Mouse (Mus musculus): ENCODE results near the gene Ank3. TPM values are rescaled to one million over a fixed set of nuclear protein-coding genes. Genes with fewer than 3 reads are reported as not detected.

Gene Ank3
- total and polyA plus RNA-seq, 3 experiments: 3.2 to 6.7 TPM; not detected in 1

DNA sequence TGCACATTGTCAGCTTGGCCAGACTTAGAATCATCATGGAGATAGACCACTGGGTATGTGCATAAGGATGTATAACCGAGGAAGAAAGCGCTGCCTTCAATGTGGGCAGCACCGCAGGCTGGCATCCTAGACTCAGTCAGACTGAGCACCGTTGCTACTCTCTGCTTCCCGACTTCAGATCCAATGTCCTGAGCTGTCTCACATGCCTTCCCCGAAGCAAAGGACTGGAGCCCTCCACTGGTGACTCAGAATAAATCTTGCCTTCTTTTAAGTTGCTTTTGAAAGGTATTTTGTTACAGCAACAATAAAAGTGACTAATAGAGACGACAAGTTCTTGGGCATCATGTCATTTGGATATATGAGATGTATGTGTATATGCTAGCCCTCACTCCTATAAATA lies 55.9 kb downstream of the Ank3 start:
- Histone ChIP-seq H3K79me2 (ENCODE audit: control insufficient read depth, insufficient read depth, low read length, poor library complexity) (no peaks in the 10 kb centered on the region), H3K27ac (ENCODE audit: control insufficient read depth, low read depth, low read length) (no peak overlapping the region), H3K36me3 (ENCODE audit: control insufficient read depth in 1 of 2, insufficient read depth in 2 of 2, low read length in 2 of 2) (no peaks in the 10 kb centered on the region), H3K9me3 (replicated peaks; ENCODE audit: insufficient read depth, low read length) (no peaks in the 10 kb centered on the region), H3K4me3 (ENCODE audit: control insufficient read depth in 1 of 2, insufficient read depth in 1 of 2, low read depth in 2 of 2, low read length in 2 of 2) (no peak overlapping the region), H3K9ac (ENCODE audit: control insufficient read depth, low read depth, low read length, poor library complexity, severe bottlenecking) (no peak overlapping the region), H3K4me1 (ENCODE audit: control insufficient read depth in 1 of 2, insufficient read depth in 2 of 2, low read length in 2 of 2) (no peaks in the 10 kb centered on the region), H3K27me3 (ENCODE audit: control insufficient read depth in 1 of 2, insufficient read depth in 2 of 2, low read length in 2 of 2) (no peaks in the 10 kb centered on the region; a peak in 1 of 4 replicates)
- DNase-seq (ENCODE audit: low read depth, low spot score): no peak
- TF ChIP-seq NRF1 (IDR thresholded peaks at IDR 0.05; ENCODE audit: insufficient read depth, low read depth, low read length, poor library complexity, severe bottlenecking) (no peak), MAZ (IDR thresholded peaks at IDR 0.05; ENCODE audit: low read depth, low read length) (no peak), SIN3A (IDR thresholded peaks at IDR 0.05; ENCODE audit: low read length) (no peak), USF1 (IDR thresholded peaks at IDR 0.05; ENCODE audit: low read depth, low read length) (no peak), MEF2A (IDR thresholded peaks at IDR 0.05; ENCODE audit: extremely low read depth, insufficient replicate concordance, low read depth, low read length, poor library complexity, severe bottlenecking) (no peak), ZKSCAN1 (IDR thresholded peaks at IDR 0.05; ENCODE audit: low read depth, low read length) (no peak), RCOR1 (IDR thresholded peaks at IDR 0.05; ENCODE audit: low read depth, low read length) (no peak), TCF12 (IDR thresholded peaks at IDR 0.05; ENCODE audit: low read depth, low read length) (no peak), UBTF (IDR thresholded peaks at IDR 0.05; ENCODE audit: borderline replicate concordance, insufficient read depth, low read depth, low read length) (no peak), ZC3H11A (IDR thresholded peaks at IDR 0.05; ENCODE audit: low read depth, low read length) (no peak), ZNF384 (IDR thresholded peaks at IDR 0.05; ENCODE audit: low read depth, low read length) (no peak)

DNA sequence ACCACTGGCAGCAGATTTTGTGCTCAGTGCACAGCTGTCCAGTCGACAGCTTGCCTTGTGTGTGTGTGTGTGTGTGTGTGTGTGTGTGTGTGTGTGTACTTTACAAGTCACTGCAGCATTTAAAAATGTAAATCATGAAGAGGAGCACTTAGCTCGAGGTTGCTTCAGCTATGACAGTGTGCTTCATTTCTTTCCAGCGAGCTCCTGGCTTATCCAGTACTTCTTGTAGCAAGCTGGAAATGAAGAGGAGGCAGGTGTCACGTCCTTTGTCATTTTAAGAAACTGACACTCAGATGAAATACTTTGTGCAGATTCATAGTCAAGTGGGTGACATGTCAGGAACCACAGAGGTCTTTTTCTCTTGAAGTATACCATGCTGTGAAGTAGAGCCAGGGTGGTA lies 66.3 kb downstream of the Ank3 start:
- no peak for DNase-seq (ENCODE audit: low read depth, low spot score)
- H3K27ac ChIP-seq (ENCODE audit: control insufficient read depth, low read depth, low read length): no peak overlapping the region
- H3K4me1 ChIP-seq (ENCODE audit: control insufficient read depth in 1 of 2, insufficient read depth in 2 of 2, low read length in 2 of 2): no peaks in the 10 kb centered on the region
- H3K79me2 ChIP-seq (ENCODE audit: control insufficient read depth, insufficient read depth, low read length, poor library complexity): no peaks in the 10 kb centered on the region
- TF ChIP-seq MEF2A (IDR thresholded peaks at IDR 0.05; ENCODE audit: extremely low read depth, insufficient replicate concordance, low read depth, low read length, poor library complexity, severe bottlenecking): no peak
- TF ChIP-seq GABPA (IDR thresholded peaks at IDR 0.05; ENCODE audit: low read depth, low read length): no peak
- H3K9ac ChIP-seq (ENCODE audit: control insufficient read depth, low read depth, low read length, poor library complexity, severe bottlenecking): no peak overlapping the region
- no peak overlapping the region for H3K4me3 ChIP-seq (ENCODE audit: control insufficient read depth in 1 of 2, insufficient read depth in 1 of 2, low read depth in 2 of 2, low read length in 2 of 2)
- no peaks in the 10 kb centered on the region for H3K9me3 ChIP-seq (replicated peaks; ENCODE audit: insufficient read depth, low read length)
- no peaks in the 10 kb centered on the region for H3K36me3 ChIP-seq (ENCODE audit: control insufficient read depth in 1 of 2, insufficient read depth in 2 of 2, low read length in 2 of 2)
- H3K27me3 ChIP-seq (ENCODE audit: control insufficient read depth in 1 of 2, insufficient read depth in 2 of 2, low read length in 2 of 2): no peaks in the 10 kb centered on the region

- no peak for DNase-seq (ENCODE audit: low read depth, low spot score)
- TF ChIP-seq ZC3H11A (IDR thresholded peaks at IDR 0.05; ENCODE audit: low read depth, low read length): no peak
- TF ChIP-seq USF2 (IDR thresholded peaks at IDR 0.05; ENCODE audit: borderline replicate concordance in 1 of 2, insufficient read depth in 1 of 2, low read depth in 1 of 2, low read length in 2 of 2): no peak
- TF ChIP-seq MAX (IDR thresholded peaks at IDR 0.05; ENCODE audit: low read length): no peak
- no peak for TF ChIP-seq CHD2 (IDR thresholded peaks at IDR 0.05; ENCODE audit: low read length)
- no peak for TF ChIP-seq KAT2A (conservative IDR thresholded peaks at IDR 0.05; ENCODE audit: low read depth, low read length)
- TF ChIP-seq ZNF384 (IDR thresholded peaks at IDR 0.05; ENCODE audit: low read depth, low read length): no peak
- TF ChIP-seq MYC (IDR thresholded peaks at IDR 0.05; ENCODE audit: low read depth, low read length): no peak
- TF ChIP-seq TCF12 (IDR thresholded peaks at IDR 0.05; ENCODE audit: low read depth, low read length): no peak
- no peak for TF ChIP-seq NELFE (IDR thresholded peaks at IDR 0.05; ENCODE audit: low read depth, low read length)
- no peak for TF ChIP-seq MEF2A (IDR thresholded peaks at IDR 0.05; ENCODE audit: extremely low read depth, insufficient replicate concordance, low read depth, low read length, poor library complexity, severe bottlenecking)
- TF ChIP-seq MYB (IDR thresholded peaks at IDR 0.05; ENCODE audit: low read depth, low read length): no peak
- TF ChIP-seq CTCF (IDR thresholded peaks at IDR 0.05 in 2 of 3, conservative IDR thresholded peaks at IDR 0.05 in 1 of 3; ENCODE audit: control insufficient read depth in 1 of 3, insufficient read depth in 1 of 3, low read depth in 2 of 3, low read length in 3 of 3, poor library complexity in 1 of 3, severe bottlenecking in 1 of 3): no peak
- TF ChIP-seq UBTF (IDR thresholded peaks at IDR 0.05; ENCODE audit: borderline replicate concordance, insufficient read depth, low read depth, low read length): no peak
- TF ChIP-seq TBP (IDR thresholded peaks at IDR 0.05; ENCODE audit: low read depth, low read length): no peak
- TF ChIP-seq TAL1 (IDR thresholded peaks at IDR 0.05; ENCODE audit: low read length): no peak
- TF ChIP-seq JUND (IDR thresholded peaks at IDR 0.05; ENCODE audit: low read depth, low read length): no peak
- TF ChIP-seq POLR2AphosphoS5 (IDR thresholded peaks at IDR 0.05; ENCODE audit: borderline replicate concordance, low read depth, low read length): no peak
Measured at GRCm38 (mm10) chr10:69465558-69466200, 67.1 kb downstream of the Ank3 start.

More at GRCm38 (mm10) chr10:69465558-69466200, 67.1 kb downstream of the Ank3 start:
- Histone ChIP-seq H3K4me3 (ENCODE audit: control insufficient read depth in 1 of 2, insufficient read depth in 1 of 2, low read depth in 2 of 2, low read length in 2 of 2) (no peak overlapping the region), H3K27me3 (ENCODE audit: control insufficient read depth in 1 of 2, insufficient read depth in 2 of 2, low read length in 2 of 2) (no peaks in the 10 kb centered on the region), H3K79me2 (ENCODE audit: control insufficient read depth, insufficient read depth, low read length, poor library complexity) (no peaks in the 10 kb centered on the region), H3K36me3 (ENCODE audit: control insufficient read depth in 1 of 2, insufficient read depth in 2 of 2, low read length in 2 of 2) (no peaks in the 10 kb centered on the region), H3K4me1 (ENCODE audit: control insufficient read depth in 1 of 2, insufficient read depth in 2 of 2, low read length in 2 of 2) (no peaks in the 10 kb centered on the region), H3K9ac (ENCODE audit: control insufficient read depth, low read depth, low read length, poor library complexity, severe bottlenecking) (no peak overlapping the region), H3K9me3 (replicated peaks; ENCODE audit: insufficient read depth, low read length) (no peaks in the 10 kb centered on the region), H3K27ac (ENCODE audit: control insufficient read depth, low read depth, low read length) (no peak overlapping the region)

All from MEL (cell line).